Mouse (Mus musculus): ENCODE data around the gene Hnrnpd. TPM values are rescaled to one million over a fixed set of nuclear protein-coding genes. Genes with fewer than 3 reads are reported as not detected.

Gene Hnrnpd
- polyA plus RNA-seq, 1 experiment, result 260 TPM

DNA sequence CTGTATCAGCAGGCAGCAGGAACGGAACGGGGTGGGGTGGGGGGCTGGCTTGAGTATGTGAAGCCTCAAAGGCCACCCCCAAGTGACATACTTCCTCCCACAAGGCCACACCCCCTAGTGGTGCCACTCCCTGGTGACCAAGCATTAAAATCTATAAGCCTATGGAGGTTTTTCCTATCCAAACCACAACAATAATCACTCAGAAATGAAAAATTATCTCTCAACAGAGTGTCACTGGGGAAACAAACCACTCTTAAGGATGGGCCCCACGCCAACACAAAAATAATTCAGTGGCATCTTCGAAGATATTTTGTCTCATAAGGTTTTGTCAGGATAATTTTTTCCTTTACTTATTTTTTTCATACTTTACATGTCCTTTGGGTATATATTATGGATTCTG is 25.2 kb upstream of the Hnrnpd start:
- peak overlapping the region; percentile 46 for H3K4me3 ChIP-seq (replicated peaks)
- peaks cover 17% of the 10 kb centered on the region for H3K9me3 ChIP-seq
- peaks cover 6% of the 10 kb centered on the region for H3K36me3 ChIP-seq (replicated peaks; ENCODE audit: low read length)
- TF ChIP-seq GATA1 (IDR thresholded peaks at IDR 0.05; ENCODE audit: borderline replicate concordance, low read length), result no peak
- peaks cover 32% of the 10 kb centered on the region for H3K4me1 ChIP-seq
- peaks cover 3% of the 10 kb centered on the region for H3K27me3 ChIP-seq (replicated peaks)

DNA sequence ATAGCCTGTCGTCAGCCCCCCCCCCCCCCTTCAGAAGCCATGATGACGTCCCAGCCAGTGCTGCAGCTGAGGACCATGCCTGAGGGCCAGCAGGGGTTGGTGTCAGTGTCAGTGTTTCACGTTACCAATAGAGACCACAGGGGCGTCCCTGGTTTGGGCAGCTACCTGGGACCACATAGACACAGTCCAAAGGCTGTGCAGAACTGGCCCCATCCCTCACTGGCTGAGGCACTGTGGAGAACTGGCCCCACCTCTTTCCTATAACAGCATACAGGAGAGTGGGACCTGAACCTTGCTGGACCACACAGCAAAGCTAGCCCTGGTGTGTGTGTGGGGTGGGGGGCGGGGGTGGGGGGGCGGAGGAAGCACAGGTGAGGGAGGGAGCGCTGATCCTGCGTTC is 21.8 kb upstream of the Hnrnpd start:
- Histone ChIP-seq H3K4me3 (replicated peaks) (no peak overlapping the region), H3K27me3 (replicated peaks) (peaks cover 3% of the 10 kb centered on the region), H3K9me3 (peaks cover 36% of the 10 kb centered on the region), H3K4me1 (peaks cover 14% of the 10 kb centered on the region), H3K36me3 (replicated peaks; ENCODE audit: low read length) (peaks cover 6% of the 10 kb centered on the region)
- TF ChIP-seq FLI1 (IDR thresholded peaks at IDR 0.05; ENCODE audit: low read length) (no peak), GATA1 (IDR thresholded peaks at IDR 0.05; ENCODE audit: borderline replicate concordance, low read length) (no peak)

DNA sequence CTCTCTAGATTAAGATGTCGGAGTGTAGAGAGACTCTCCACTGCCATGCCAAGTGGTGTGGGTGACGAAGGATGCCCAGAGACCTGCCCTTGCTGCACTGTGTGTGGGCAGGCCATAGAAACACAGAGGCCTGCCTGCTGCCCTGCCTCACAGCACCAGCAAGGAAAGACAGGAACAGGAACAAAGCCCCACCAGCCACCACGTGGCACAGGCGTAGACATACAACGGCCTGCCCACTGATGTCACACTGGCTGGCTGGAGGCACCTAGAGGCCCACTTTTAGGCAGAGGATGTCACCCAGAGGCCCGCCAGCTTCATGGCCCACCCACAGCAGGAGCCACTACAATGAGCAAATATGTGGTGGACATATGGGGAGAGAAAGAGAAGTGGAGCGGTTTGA is 21.3 kb upstream of the Hnrnpd start:
- Histone ChIP-seq H3K4me1 (peaks cover 13% of the 10 kb centered on the region), H3K9me3 (peaks cover 38% of the 10 kb centered on the region), H3K27me3 (replicated peaks) (peaks cover 3% of the 10 kb centered on the region), H3K36me3 (replicated peaks; ENCODE audit: low read length) (peaks cover 6% of the 10 kb centered on the region), H3K4me3 (replicated peaks) (no peak overlapping the region)
- TF ChIP-seq FLI1 (IDR thresholded peaks at IDR 0.05; ENCODE audit: low read length) (no peak), GATA1 (IDR thresholded peaks at IDR 0.05; ENCODE audit: borderline replicate concordance, low read length) (no peak)

DNA sequence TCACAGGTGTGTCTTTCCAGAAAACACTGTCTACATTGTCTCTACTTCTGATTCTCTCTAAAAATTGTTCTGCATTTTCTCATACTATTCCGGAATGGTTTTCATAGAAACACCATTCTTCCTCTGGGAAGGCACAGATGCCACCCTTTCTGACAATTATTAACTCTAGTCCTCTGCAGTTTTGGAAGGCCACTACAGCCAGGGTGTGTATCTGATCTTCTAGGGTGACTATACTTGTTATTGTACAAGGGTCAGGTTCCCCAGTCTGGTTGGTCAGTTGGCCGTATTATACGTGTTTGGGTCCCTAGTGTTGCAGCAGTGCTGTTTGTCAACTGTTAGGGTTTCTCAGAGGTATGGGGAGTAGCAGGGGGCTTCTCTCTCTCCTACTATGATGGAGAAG is 15.9 kb upstream of the Hnrnpd start:
- no peaks in the 10 kb centered on the region for H3K36me3 ChIP-seq (replicated peaks; ENCODE audit: low read length)
- no peak for TF ChIP-seq FLI1 (IDR thresholded peaks at IDR 0.05; ENCODE audit: low read length)
- no peak for TF ChIP-seq GATA1 (IDR thresholded peaks at IDR 0.05; ENCODE audit: borderline replicate concordance, low read length)
- no peaks in the 10 kb centered on the region for H3K27me3 ChIP-seq (replicated peaks)
- H3K9me3 ChIP-seq, result peaks cover 35% of the 10 kb centered on the region
- no peak overlapping the region for H3K4me3 ChIP-seq (replicated peaks)
- H3K4me1 ChIP-seq, result no peaks in the 10 kb centered on the region

DNA sequence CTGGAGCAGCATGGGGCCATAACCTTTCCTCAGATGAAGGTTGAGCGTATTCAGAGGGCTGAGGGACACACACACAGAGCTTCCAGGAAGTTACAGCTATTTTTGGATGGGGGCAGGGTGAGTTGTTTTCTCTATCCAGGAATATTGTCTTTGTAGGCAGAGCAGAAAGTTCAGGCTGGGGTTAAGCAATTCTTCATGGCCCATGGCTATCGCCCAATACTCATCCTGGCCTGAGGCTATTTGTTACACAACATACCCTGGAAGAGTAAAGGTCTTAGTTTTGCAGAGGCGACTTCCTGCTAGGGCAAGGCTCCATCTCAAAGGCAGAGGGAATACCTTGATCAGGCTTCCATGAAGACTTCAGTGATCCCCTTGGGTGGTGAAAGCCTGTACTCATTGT is 15.4 kb upstream of the Hnrnpd start:
- TF ChIP-seq GATA1 (IDR thresholded peaks at IDR 0.05; ENCODE audit: borderline replicate concordance, low read length), result no peak
- no peak for TF ChIP-seq FLI1 (IDR thresholded peaks at IDR 0.05; ENCODE audit: low read length)
- no peak overlapping the region for H3K4me3 ChIP-seq (replicated peaks)
- H3K36me3 ChIP-seq (replicated peaks; ENCODE audit: low read length), result no peaks in the 10 kb centered on the region
- H3K27me3 ChIP-seq (replicated peaks), result no peaks in the 10 kb centered on the region
- no peaks in the 10 kb centered on the region for H3K4me1 ChIP-seq
- H3K9me3 ChIP-seq, result peaks cover 35% of the 10 kb centered on the region

DNA sequence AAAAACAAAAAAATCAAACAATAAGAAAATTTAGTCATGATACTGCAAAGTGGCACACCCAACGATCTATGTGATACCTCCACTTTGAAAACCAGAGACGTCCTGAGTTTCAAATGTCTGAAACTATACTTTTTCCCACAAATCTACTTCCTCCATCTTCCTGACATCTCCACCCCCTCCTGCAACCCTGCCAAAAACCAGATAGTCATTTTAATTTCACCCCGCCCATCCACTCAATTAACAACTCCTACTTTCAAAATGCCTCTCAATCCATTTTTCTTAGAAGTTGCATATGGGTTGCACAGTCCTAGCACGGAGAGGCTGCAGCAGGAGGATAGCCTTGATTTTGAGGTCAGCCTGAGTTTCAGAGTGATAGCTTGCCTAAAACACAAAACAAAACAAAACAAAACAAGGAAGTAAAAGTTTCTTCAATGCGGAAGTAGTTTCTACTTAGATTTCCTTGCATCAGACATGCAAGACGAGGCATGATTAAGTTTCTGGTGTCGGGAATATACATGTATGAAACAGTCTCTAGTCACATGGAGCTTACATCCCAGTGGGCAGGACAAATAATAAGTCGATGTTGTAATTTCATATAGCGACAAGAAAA is 4.8 kb upstream of the Hnrnpd start:
- TF ChIP-seq GATA1 (IDR thresholded peaks at IDR 0.05; ENCODE audit: borderline replicate concordance, low read length), result no peak
- TF ChIP-seq FLI1 (IDR thresholded peaks at IDR 0.05; ENCODE audit: low read length), result no peak
- Histone ChIP-seq H3K4me1 (peaks cover 8% of the 10 kb centered on the region; the same call in 1 of the 2 replicates), H3K4me3 (replicated peaks) (no peak overlapping the region), H3K36me3 (replicated peaks; ENCODE audit: low read length) (peaks cover 6% of the 10 kb centered on the region), H3K27me3 (replicated peaks) (no peaks in the 10 kb centered on the region), H3K9me3 (0 out of 2 replicates have a peak, but pooled peaks cover 10% of the 10 kb centered on the region)

DNA sequence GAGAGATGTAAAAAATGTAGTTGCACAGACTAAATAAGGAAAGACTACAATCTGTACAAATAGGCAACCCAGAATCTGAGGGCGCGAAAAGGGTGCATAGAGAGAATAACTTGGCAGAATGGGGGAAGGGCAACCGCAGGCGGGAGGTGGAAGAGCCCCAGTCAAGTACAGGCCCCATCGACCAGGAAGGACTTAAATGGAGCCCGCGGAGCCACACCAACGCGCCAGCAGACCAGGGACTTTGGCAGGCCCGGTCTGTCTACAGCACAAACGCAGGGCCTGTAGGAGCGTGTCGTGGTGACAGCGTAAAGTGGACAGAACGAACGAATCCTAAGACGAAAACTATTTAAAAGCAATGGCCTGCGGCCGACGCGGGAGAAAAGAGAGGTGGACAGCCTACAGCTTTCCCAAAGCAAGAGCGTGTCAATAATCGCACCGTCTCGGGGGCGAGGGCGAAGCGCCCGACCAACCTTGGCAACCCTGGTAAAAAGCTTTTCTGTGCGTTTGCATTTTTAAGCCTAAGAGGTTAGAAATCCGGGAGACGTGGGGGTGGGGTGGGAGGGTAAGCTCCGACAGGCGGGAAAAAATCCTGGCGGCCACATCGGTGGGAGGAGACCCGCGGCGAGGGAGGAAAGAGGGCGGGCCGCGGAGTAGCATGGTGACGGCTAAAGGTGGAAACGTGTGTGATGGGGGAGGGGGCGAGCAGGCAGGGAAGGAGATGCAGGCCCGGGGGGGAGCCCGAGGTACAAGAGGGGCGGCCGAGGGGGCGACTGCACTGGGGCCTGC is 1.0 kb downstream of the Hnrnpd start:
- TF ChIP-seq FLI1 (IDR thresholded peaks at IDR 0.05; ENCODE audit: low read length) (no peak), GATA1 (IDR thresholded peaks at IDR 0.05; ENCODE audit: borderline replicate concordance, low read length) (no peak)
- Histone ChIP-seq H3K4me3 (replicated peaks) (peak overlapping the region; percentile 98), H3K36me3 (replicated peaks; ENCODE audit: low read length) (peaks cover 14% of the 10 kb centered on the region), H3K27me3 (replicated peaks) (no peaks in the 10 kb centered on the region), H3K4me1 (peaks cover 38% of the 10 kb centered on the region), H3K9me3 (0 out of 2 replicates have a peak, but pooled peaks cover 5% of the 10 kb centered on the region)

DNA sequence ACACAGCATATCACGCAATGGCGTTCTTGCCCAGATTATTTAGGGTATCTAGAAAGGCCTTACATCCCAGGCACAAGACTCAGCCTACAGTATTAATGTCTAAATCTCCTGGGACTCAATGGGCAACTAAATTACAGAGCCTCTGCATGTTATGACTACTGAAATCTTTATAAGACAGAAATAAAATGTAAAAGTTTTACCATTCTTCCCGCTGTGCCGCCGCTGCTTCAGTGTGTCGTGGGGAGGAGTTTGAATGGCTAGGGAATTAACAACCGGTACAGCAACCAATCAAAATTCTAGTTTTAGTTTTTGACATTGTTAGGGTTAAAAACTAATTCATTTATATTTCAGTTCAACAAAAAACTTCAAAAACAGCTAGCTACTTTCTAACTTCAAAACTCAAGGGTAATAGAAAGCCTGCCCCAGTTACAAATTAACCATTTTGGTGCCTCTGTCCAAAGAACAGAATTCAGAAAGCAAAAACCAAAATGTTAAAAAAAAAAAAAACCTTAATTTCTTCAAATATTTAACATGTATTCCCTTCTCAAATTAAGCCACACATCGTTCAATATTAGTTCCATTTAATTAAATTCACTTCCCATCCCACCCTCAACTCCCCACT is 2.3 kb downstream of the Hnrnpd start:
- Histone ChIP-seq H3K4me3 (replicated peaks) (peak overlapping the region; percentile 98), H3K27me3 (replicated peaks) (no peaks in the 10 kb centered on the region), H3K9me3 (0 out of 2 replicates have a peak, but pooled peaks cover 5% of the 10 kb centered on the region), H3K36me3 (replicated peaks; ENCODE audit: low read length) (peaks cover 14% of the 10 kb centered on the region), H3K4me1 (peaks cover 41% of the 10 kb centered on the region)
- TF ChIP-seq GATA1 (IDR thresholded peaks at IDR 0.05; ENCODE audit: borderline replicate concordance, low read length), result no peak
- no peak for TF ChIP-seq FLI1 (IDR thresholded peaks at IDR 0.05; ENCODE audit: low read length)

DNA sequence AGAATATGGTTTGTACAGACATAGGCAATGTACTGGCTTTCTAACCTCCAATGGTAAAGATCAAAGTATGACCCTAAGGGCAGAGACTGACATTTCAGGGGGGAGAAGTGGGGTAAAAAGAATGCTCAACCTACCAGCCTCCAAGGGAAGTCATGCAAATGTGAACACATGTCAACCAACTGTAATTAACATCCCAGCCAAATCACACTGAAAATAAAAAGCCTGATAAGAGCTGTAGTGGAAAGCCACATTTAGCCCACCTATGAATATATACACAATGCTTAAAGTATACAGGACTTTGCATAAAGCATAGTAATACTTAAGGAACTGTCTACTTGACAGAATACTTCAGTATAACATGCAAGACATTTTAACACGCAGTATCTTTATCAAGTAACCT is 3.0 kb downstream of the Hnrnpd start:
- TF ChIP-seq FLI1 (IDR thresholded peaks at IDR 0.05; ENCODE audit: low read length), result no peak
- TF ChIP-seq GATA1 (IDR thresholded peaks at IDR 0.05; ENCODE audit: borderline replicate concordance, low read length), result no peak
- Histone ChIP-seq H3K4me1 (peaks cover 43% of the 10 kb centered on the region), H3K27me3 (replicated peaks) (no peaks in the 10 kb centered on the region), H3K36me3 (replicated peaks; ENCODE audit: low read length) (peaks cover 16% of the 10 kb centered on the region), H3K4me3 (replicated peaks) (peak overlapping the region; percentile 98), H3K9me3 (0 out of 2 replicates have a peak, but pooled peaks cover 4% of the 10 kb centered on the region)

DNA sequence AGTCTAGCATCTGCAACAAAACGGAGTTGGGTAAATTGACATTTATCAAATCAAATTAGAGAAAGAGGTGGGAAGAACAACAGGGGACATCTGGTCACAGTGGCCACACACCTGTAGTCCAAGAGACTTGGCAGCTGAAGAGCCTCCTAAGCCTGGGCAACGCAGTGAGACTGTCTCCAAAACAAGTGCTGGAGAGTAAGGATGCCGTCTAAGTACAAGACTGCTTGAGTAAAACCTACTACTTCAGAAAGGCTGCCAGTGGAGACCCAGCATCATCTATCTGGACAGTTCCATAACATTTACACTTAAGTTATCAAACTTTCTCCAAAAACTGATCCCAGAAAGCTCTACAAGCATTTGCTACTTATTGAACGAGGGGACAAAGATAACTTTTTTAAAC is 3.7 kb downstream of the Hnrnpd start:
- peak overlapping the region; percentile 80 for H3K4me3 ChIP-seq (replicated peaks)
- no peaks in the 10 kb centered on the region for H3K9me3 ChIP-seq
- peaks cover 19% of the 10 kb centered on the region for H3K36me3 ChIP-seq (replicated peaks; ENCODE audit: low read length)
- TF ChIP-seq GATA1 (IDR thresholded peaks at IDR 0.05; ENCODE audit: borderline replicate concordance, low read length) (no peak), FLI1 (IDR thresholded peaks at IDR 0.05; ENCODE audit: low read length) (no peak)
- H3K4me1 ChIP-seq, result peaks cover 46% of the 10 kb centered on the region
- no peaks in the 10 kb centered on the region for H3K27me3 ChIP-seq (replicated peaks)

Measured in megakaryocyte, embryonic 14.5 days (primary cell).